Mouse (Mus musculus): ENCODE measurements around the gene Gm3424.
"Not testable (repeated sequence)": the region's sequence is repeated elsewhere in the genome, so short reads cannot be mapped to it uniquely, and the experiment has no call there.

Gene Gm3424

DNA sequence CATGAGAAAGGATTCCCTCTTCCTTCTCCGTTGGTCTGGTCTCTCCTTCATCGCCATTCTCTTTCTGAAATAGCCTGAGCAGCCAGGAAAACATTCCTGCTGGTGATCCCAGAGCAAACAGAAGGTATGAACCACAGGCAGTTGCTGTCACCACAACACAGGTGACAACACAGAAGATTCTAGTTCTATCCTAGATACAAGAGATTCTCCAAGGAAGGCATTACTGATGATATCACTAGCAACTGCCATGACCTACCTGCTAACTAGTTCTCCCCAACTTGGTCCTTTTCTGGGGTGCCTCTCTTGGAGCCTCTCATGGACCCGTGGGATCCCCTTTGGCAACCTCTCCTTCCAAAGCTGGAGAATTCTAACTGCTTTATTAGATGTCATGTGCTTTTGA lies at the start of gene Gm3424:
Gene Gm3424, minus strand, starts transcription at position 101 of the 400 bp plus-strand sequence.
- DNase-seq (ENCODE audit: low read depth), result not testable (repeated sequence)

DNA sequence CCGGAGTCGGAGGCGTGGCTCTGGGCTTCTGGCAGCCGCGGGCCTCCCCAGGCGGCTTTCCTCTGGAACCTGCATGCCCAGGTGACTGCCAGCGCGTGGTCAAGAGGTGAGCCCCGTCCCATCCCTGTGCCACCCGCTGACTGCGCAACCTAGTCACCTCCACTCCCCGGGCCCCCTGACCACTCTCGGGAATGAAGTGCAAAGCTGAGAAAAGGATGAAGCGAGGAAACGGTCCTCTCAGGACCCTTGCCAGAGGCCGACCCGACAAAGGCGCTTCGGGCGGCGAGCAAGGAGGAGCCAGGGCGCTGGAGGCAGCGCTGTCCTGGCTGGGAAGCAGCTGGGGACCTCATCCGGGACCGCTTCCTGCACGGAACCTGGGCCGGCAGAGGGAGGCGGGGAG lies 49.7 kb upstream of the Gm3424 start:
- not testable (repeated sequence) for DNase-seq (ENCODE audit: low read depth)

DNA sequence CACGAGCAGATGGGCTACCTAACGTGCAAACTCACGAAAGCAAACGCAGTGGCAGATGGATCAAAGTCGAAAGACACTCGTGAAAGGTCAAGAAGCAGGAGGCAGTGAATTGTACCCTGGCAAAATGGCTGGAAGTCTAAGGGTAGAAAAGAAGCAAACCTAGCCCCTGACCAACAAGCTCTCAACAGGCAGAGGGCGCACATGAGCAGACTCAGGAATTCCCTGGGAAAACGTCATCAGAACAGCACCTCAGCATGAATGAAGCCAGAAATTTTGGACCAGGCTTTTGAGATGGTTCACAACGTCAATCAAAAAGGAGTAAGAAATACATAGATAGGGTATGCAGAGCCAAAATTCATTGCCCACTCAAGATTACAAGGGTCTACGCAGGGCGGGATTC lies 49.0 kb upstream of the Gm3424 start:
- not testable (repeated sequence) for DNase-seq (ENCODE audit: low read depth)

- not testable (repeated sequence) for DNase-seq (ENCODE audit: low read depth)
Observed at GRCm38 (mm10) chr14:5855911-5856310, 25.8 kb upstream of the Gm3424 start.

DNA sequence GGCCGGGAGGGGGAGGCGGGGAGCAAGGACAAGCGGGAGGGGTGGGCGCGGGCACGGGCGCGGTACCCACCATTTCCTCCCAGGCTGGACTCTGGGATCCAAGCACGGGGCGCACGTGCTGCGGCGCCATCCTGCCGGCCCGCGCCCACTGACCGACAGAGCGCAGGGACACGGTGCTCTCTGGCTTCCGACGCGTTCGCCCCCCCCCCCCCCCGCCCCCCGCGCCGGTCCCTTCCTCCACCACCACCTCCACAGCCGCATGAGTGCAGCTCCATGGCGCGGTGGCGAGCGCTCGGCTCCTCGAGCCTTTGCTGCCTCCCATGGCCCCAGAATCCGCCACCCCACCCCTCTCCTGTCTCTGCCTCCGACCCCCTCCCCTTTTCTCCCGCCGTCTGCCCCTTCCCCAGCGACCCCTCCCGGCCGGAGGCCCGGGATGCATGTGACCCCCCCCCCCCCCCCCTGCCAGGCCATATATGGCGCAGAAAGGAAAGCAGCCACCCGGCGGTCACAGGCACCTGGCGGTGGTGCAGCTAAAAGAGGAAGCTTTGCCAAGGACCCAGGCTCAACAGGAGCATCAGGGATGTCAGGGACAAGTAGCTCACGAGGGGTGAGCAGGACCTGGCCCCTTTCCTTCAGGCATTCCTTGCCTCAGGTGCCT lies 17.3 kb downstream of the Gm3424 start:
- not testable (repeated sequence) for DNase-seq (ENCODE audit: low read depth)

DNA sequence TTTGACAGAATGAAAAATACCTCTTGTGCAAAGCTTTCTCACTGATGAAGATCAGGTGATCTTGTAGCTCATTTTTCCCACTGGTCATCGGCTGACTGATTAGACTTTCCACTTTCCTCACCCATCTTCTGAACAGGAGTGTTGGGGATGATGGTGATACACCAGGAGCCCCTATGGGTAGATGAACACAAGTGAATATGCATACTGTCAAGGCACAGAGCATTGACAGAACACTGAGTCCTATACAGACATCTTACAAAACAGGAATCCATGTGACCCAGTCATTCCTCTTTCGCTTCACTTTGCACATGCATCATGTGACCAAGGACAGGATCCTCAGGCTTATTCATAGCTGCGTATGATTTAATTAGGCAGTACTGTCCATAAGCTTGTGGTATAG lies 22.2 kb downstream of the Gm3424 start, which contains the start of gene Gm3383:
Gene Gm3383, minus strand, starts transcription at position 101 of the 400 bp plus-strand sequence.
- DNase-seq (ENCODE audit: low read depth), result not testable (repeated sequence)
